Mouse (Mus musculus): ENCODE measurements at regions not wholly inside any gene's neighbourhood (a gene's known extent, or its start where the extent isn't known, plus 50 kb on each side); places are given as distances from the start of the nearest gene placed in this dataset.
A peak's percentile ranks its signal among the peaks of the same experiment; 100 is the strongest.

DNA sequence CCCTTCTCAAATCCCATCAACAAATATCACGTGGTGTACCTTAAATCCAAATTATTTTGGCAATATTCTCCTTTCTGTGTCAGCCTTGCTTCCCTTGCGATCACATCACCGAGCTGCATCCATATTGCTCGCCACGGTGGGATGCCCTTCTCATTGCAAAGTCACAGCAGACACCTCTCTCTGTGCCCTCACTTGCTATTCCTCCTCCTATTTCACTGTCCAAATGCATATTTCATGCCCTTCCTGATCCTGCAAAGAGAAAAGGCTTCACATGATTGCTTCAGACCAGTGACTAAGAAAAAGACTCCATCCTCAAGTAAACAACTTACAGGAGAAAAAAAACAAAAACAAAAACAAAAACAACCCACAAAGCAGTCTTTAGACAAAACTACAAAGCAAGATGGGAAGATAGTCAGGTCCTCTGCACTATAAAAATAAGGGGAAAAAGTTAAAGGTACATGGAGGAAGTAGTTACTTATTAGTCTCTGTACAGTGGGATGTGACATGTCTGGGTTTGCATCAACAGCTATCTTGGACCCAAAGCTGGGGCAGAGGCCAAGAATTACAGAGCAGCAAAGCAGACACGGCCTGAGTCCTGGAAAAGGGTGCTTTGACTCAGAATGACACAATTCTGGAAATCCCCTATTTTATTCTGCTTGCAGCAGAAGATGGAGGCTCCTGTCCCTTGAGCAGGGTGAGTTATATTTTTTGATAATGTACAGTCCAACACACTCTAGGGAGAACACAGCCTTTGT is 349.3 kb downstream of the Zfp619 start:
- DNase-seq (ENCODE audit: low read depth, low spot score): no peak

DNA sequence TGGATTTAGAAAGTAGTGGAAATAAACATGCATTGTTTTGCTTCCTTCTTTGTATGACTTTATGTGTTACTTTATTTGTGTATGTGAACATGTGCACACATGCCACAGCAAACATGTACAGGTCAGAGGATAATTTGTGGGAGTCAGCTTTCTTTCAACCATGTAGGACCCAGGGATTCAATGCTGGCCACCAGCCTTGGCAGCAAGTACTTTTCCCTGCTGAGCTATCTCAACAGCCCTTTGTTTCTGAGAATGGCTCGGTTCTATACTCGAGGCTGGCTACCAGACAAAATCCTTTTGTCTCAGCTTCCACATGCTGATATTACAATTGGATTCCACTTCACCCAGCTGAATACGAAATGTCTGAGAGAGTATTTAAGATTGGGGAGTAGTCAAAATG is 349.9 kb downstream of the Zfp619 start:
- DNase-seq (ENCODE audit: low read depth, low spot score): peak; percentile 6

GRCm38 (mm10) chr7:39882113-39882512 is 364.5 kb downstream of the Zfp619 start:
- DNase-seq (ENCODE audit: low read depth, low spot score): no peak

GRCm38 (mm10) chr7:39894208-39894896 is 376.8 kb downstream of the Zfp619 start:
- no peak for DNase-seq (ENCODE audit: low read depth, low spot score)

GRCm38 (mm10) chr7:39896918-39897317 is 379.4 kb downstream of the Zfp619 start:
- DNase-seq (ENCODE audit: low read depth, low spot score): no peak

DNA sequence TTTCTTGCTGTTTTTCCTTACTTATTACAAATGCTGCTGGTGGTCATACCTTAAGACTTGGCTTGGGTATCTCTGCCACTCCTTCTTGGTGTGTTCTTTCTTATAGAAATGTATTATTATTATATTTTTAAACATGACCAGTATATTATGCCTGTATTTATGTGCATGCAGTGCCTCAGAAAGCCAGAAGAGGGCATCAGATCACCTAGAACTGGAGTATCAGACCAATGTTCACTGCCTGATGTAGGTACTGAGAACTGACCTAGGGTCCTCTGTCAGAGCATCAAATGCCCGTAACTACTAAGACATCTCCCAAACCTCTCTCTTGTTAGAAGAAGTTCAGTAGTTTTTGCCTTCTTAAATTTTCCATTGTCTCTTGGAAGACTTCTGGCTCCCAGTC is 380.7 kb downstream of the Zfp619 start:
- peak; percentile 23 for DNase-seq (ENCODE audit: low read depth, low spot score)

GRCm38 (mm10) chr7:39933946-39934345 is 416.4 kb downstream of the Zfp619 start:
- DNase-seq (ENCODE audit: low read depth, low spot score): no peak

DNA sequence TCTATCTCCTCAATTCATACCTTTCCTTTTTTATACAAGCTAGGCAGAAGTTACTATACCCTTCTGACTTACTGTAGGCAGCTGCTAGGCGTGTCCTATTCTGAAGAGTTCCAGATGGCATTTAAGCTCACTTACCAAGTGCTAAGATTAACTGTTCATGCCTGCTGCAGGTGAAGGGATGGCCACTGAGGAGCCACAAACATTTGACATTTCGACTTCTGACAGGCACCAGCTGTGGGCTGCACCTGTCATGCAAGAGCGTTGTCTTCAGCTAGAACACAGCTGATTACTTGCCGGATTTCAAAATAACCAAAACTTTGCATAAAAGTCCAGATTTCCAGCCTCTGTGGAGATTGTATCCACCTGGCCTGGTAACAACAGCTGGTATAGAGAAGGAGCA is 419.7 kb downstream of the Zfp619 start:
- DNase-seq (ENCODE audit: low read depth, low spot score): no peak

DNA sequence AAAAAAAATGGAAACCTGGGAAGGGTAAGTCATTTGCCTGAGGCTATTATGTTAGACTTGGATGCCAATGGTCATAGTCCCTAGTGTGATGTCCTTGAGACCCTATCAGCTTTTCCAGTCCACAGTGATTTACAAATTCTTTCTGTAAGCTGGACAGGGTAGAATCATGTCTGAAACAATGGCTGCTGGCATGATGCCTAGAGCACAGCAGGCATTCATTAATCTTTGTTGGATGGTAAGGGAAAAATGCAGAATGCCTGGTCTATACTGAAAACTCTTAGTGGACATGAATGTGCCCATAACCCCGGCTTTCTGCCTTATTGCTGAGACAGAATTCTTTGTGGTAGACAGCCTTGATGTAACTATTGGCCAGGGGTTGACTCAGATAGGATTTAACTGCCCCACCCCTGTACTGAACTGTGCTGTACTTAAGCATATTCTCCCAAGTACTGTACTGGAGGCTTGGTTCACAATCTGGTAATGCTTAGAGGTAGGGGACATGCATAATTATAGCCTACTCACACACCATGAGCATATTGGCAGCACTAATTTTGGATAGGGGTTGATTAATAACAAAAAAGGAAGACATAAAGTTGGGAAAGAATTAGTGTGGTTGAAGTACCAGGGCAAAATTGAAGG is 424.8 kb downstream of the Zfp619 start:
- DNase-seq (ENCODE audit: low read depth, low spot score): no peak

GRCm38 (mm10) chr7:39954110-39954509 is 436.5 kb downstream of the Zfp619 start:
- DNase-seq (ENCODE audit: low read depth, low spot score): no peak

- DNase-seq (ENCODE audit: low read depth, low spot score): no peak
Observed at GRCm38 (mm10) chr7:39954931-39955330, 437.4 kb downstream of the Zfp619 start.

DNA sequence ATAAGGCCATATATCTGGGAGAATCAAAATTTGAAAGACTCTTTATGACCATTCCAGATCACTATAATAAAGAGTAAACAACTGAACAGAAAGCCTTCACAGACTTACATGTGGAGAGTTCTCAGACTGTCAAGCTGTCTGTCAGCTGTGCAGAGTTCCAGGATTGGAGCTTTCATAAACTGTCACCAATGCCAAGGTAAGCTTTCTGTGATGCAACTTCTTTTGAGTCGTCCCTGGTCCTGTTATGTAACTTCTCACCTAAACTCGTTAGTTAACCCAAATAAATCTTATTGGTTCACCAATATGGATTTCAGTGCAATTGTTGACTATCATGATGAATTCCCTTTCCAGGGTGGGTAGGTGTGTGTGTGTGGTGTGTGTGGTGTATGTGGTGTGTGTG is 460.6 kb downstream of the Zfp619 start:
- DNase-seq (ENCODE audit: low read depth, low spot score): no peak

- DNase-seq (ENCODE audit: low read depth, low spot score): no peak
Observed at GRCm38 (mm10) chr7:39981647-39982046, 464.1 kb downstream of the Zfp619 start.

Data from ES-CJ7 (cell line).